Comparison of ENCODE assay signal across 8 mouse cellular contexts in the genomic region with DNA sequence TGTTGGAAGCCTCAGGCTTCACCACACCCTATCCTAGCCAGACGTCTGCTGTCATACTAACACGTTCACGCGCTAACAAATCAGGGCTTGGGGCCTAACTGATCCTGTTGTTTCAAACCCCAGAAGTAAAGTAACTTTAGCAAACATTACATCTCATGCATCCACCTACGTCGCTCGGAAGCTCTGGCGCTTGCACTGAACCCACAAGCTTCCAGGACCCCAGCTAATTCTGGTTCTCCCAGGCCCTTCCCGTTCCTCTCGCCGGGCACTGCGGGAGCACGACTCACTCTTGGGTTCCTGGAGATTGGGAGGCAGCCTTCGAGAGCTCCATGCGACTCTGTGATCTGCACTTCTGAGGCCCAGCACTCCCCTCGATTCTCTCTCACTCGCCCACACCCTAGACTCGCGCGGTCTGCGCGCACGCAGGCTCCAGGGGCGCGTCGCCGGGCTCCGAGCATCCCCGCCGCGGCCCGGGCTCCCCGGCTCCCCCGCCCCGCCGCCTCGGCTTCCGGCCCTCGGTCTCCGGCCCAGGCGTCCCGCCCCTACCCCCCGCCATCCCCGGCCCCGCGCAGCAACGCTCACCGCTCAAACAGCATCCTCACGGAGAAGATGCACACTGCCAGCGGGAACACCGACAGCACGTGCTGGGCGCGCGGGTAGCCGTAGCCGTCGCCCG. TPM values are rescaled to one million over a fixed set of nuclear protein-coding genes. Genes with fewer than 3 reads are reported as not detected.
DNase-seq lines count a peak whose midpoint lies in the region; ATAC-seq lines count a peak whose summit lies in the region.

No protein-coding gene starts in this region.

- peak overlapping the region; percentile 60 for H3K4me2 ChIP-seq in neural tube, embryonic 11.5 days (ENCODE audit: low read depth)
- peak overlapping the region; percentile 73 for H3K4me2 ChIP-seq in heart, embryonic 16.5 days (ENCODE audit: low read depth, low read length)
- H3K4me2 ChIP-seq in midbrain, embryonic 16.5 days (ENCODE audit: low read length) = peak overlapping the region; percentile 90

- H3K4me1 ChIP-seq in neural tube, embryonic 11.5 days (ENCODE audit: control insufficient read depth, insufficient read depth, low read length) = peaks cover 5% of the 10 kb centered on the region
- peaks cover 30% of the 10 kb centered on the region for H3K4me1 ChIP-seq in embryonic facial prominence, embryonic 10.5 days
- H3K4me1 ChIP-seq in heart, embryonic 16.5 days (ENCODE audit: control insufficient read depth, insufficient read depth, low read length) = 0 out of 2 replicates have a peak, but pooled peaks cover 4% of the 10 kb centered on the region
- peaks cover 32% of the 10 kb centered on the region for H3K4me1 ChIP-seq in limb, embryonic 10.5 days
- H3K4me1 ChIP-seq in midbrain, embryonic 16.5 days (ENCODE audit: control insufficient read depth, insufficient read depth, low read length) = peaks cover 16% of the 10 kb centered on the region

- H3K27me3 ChIP-seq in neural tube, embryonic 11.5 days (ENCODE audit: control insufficient read depth, insufficient read depth, low read length) = no peaks in the 10 kb centered on the region
- no peaks in the 10 kb centered on the region for H3K27me3 ChIP-seq in embryonic facial prominence, embryonic 10.5 days (replicated peaks; ENCODE audit: low read depth, poor library complexity, severe bottlenecking)
- H3K27me3 ChIP-seq in heart, embryonic 16.5 days (ENCODE audit: control insufficient read depth, insufficient read depth, low read length) = no peaks in the 10 kb centered on the region
- no peaks in the 10 kb centered on the region for H3K27me3 ChIP-seq in limb, embryonic 10.5 days (ENCODE audit: low read depth, poor library complexity, severe bottlenecking)
- H3K27me3 ChIP-seq in midbrain, embryonic 16.5 days (ENCODE audit: control insufficient read depth, insufficient read depth, low read depth, low read length) = no peaks in the 10 kb centered on the region

- H3K4me3 ChIP-seq in neural tube, embryonic 11.5 days (ENCODE audit: low read depth, low read length) = peak overlapping the region; percentile 72
- H3K4me3 ChIP-seq in embryonic facial prominence, embryonic 10.5 days = peak overlapping the region; percentile 93
- H3K4me3 ChIP-seq in heart, embryonic 16.5 days (ENCODE audit: low read length) = peak overlapping the region; percentile 69
- H3K4me3 ChIP-seq in limb, embryonic 10.5 days = peak overlapping the region; percentile 98
- peak overlapping the region; percentile 88 for H3K4me3 ChIP-seq in midbrain, embryonic 16.5 days (ENCODE audit: low read depth, low read length)

- WGBS in neural tube, embryonic 11.5 days = under 1% methylated on average over 49 of the region's 59 CpGs
- WGBS in embryonic facial prominence, embryonic 10.5 days = under 1% methylated on average over 59 of the region's 59 CpGs
- under 1% methylated on average over 59 of the region's 59 CpGs for WGBS in heart, embryonic 16.5 days
- WGBS in limb, embryonic 10.5 days = under 1% methylated on average over 57 of the region's 59 CpGs
- under 1% methylated on average over 57 of the region's 59 CpGs for WGBS in midbrain, embryonic 16.5 days

- H3K27ac ChIP-seq in neural tube, embryonic 11.5 days (ENCODE audit: low read depth, low read length) = peak overlapping the region; percentile 86
- H3K27ac ChIP-seq in embryonic facial prominence, embryonic 10.5 days (replicated peaks) = peak overlapping the region; percentile 97
- peak overlapping the region; percentile 80 for H3K27ac ChIP-seq in heart, embryonic 16.5 days (ENCODE audit: low read length)
- peak overlapping the region; percentile 98 for H3K27ac ChIP-seq in limb, embryonic 10.5 days
- H3K27ac ChIP-seq in midbrain, embryonic 16.5 days (ENCODE audit: low read length) = peak overlapping the region; percentile 94

- no peaks in the 10 kb centered on the region for H3K36me3 ChIP-seq in neural tube, embryonic 11.5 days (ENCODE audit: control insufficient read depth, insufficient read depth, low read length)
- H3K36me3 ChIP-seq in embryonic facial prominence, embryonic 10.5 days (replicated peaks) = peaks cover 2% of the 10 kb centered on the region
- H3K36me3 ChIP-seq in heart, embryonic 16.5 days (ENCODE audit: control insufficient read depth, insufficient read depth) = no peaks in the 10 kb centered on the region
- 0 out of 2 replicates have a peak, but pooled peaks cover 3% of the 10 kb centered on the region for H3K36me3 ChIP-seq in limb, embryonic 10.5 days
- no peaks in the 10 kb centered on the region; the same call in 1 of the 2 replicates for H3K36me3 ChIP-seq in midbrain, embryonic 16.5 days (ENCODE audit: control insufficient read depth, insufficient read depth, low read length)

- DNase-seq in neural tube, embryonic 11.5 days (ENCODE audit: low spot score) = no peak
- DNase-seq in neural tube, embryonic 10.5 days (ENCODE audit: extremely low spot score, low spot score) = no peak
- peak; percentile 65 for DNase-seq in NIH3T3 (ENCODE audit: low read depth)
- DNase-seq in embryonic facial prominence, embryonic 10.5 days (ENCODE audit: low spot score) = no peak
- no peak for DNase-seq in limb, embryonic 10.5 days (ENCODE audit: low spot score)

- no peaks in the 10 kb centered on the region for H3K9me3 ChIP-seq in neural tube, embryonic 11.5 days (ENCODE audit: control insufficient read depth, low read length)
- H3K9me3 ChIP-seq in embryonic facial prominence, embryonic 10.5 days = no peaks in the 10 kb centered on the region
- H3K9me3 ChIP-seq in heart, embryonic 16.5 days (replicated peaks; ENCODE audit: control insufficient read depth, low read length) = no peaks in the 10 kb centered on the region
- H3K9me3 ChIP-seq in limb, embryonic 10.5 days (replicated peaks) = no peaks in the 10 kb centered on the region
- no peaks in the 10 kb centered on the region for H3K9me3 ChIP-seq in midbrain, embryonic 16.5 days (replicated peaks; ENCODE audit: control insufficient read depth, low read length, poor library complexity, severe bottlenecking)

- peak overlapping the region; percentile 83 for H3K9ac ChIP-seq in neural tube, embryonic 11.5 days (ENCODE audit: low read length)
- peak overlapping the region; percentile 86 for H3K9ac ChIP-seq in heart, embryonic 16.5 days (ENCODE audit: low read length)
- H3K9ac ChIP-seq in midbrain, embryonic 16.5 days (ENCODE audit: low read depth, low read length) = peak overlapping the region; percentile 92

- ATAC-seq in neural tube, embryonic 11.5 days (ENCODE audit: insufficient read depth, low FRiP score, low TSS enrichment) = peak; percentile 70
- ATAC-seq in heart, embryonic 16.5 days (replicated peaks; ENCODE audit: extremely low read depth, insufficient read depth, low FRiP score) = peak; percentile 65
- peak; percentile 82 for ATAC-seq in midbrain, embryonic 16.5 days
- no peak for ATAC-seq in megakaryocyte-erythroid progenitor cell, adult 5-6 weeks (replicated peaks; ENCODE audit: low FRiP score, low TSS enrichment, poor library complexity, severe bottlenecking)

RNA-seq across cellular contexts. Expression of gene Cers5, which starts 0.9 kb away (rescaled TPM):
- 65.1 and 69.7 TPM in 2 replicates for polyA plus RNA-seq in neural tube, embryonic 11.5 days (2014; fragmentation: Nextera tagmentation; extraction: Ambion mirVana)
- 60.2 and 63.8 TPM in 2 replicates for polyA plus RNA-seq in embryonic facial prominence, embryonic 10.5 days (2016; fragmentation: Nextera tagmentation; extraction: Ambion mirVana)
- polyA plus RNA-seq in heart, embryonic 16.5 days (2015; fragmentation: Nextera tagmentation; extraction: Ambion mirVana) = 50.7 and 51.6 TPM in 2 replicates
- 68.2 and 75.6 TPM in 2 replicates for polyA plus RNA-seq in limb, embryonic 10.5 days (2016; fragmentation: Nextera tagmentation; extraction: Ambion mirVana)
- 79.7 and 83.8 TPM in 2 replicates for polyA plus RNA-seq in midbrain, embryonic 16.5 days (2015; fragmentation: Nextera tagmentation; extraction: Ambion mirVana)
- 2.4 and 7.2 TPM in 2 replicates for total RNA-seq in megakaryocyte-erythroid progenitor cell, adult 5-6 weeks (2014; fragmentation: Nextera tagmentation)
- 2.2 and 8.3 TPM in 2 replicates for total RNA-seq in megakaryocyte-erythroid progenitor cell, adult 5-6 weeks (2017)

RNA-seq across cellular contexts. Expression of gene Cox14, which starts 46.3 kb away (rescaled TPM):
- polyA plus RNA-seq in neural tube, embryonic 11.5 days (2014; fragmentation: Nextera tagmentation; extraction: Ambion mirVana) = 134 and 135 TPM in 2 replicates
- 129 and 131 TPM in 2 replicates for polyA plus RNA-seq in embryonic facial prominence, embryonic 10.5 days (2016; fragmentation: Nextera tagmentation; extraction: Ambion mirVana)
- polyA plus RNA-seq in heart, embryonic 16.5 days (2015; fragmentation: Nextera tagmentation; extraction: Ambion mirVana) = 217 and 241 TPM in 2 replicates
- polyA plus RNA-seq in limb, embryonic 10.5 days (2016; fragmentation: Nextera tagmentation; extraction: Ambion mirVana) = 113 and 127 TPM in 2 replicates
- polyA plus RNA-seq in midbrain, embryonic 16.5 days (2015; fragmentation: Nextera tagmentation; extraction: Ambion mirVana) = 142 and 164 TPM in 2 replicates
- total RNA-seq in megakaryocyte-erythroid progenitor cell, adult 5-6 weeks (2014; fragmentation: Nextera tagmentation) = 60.9 and 68.1 TPM in 2 replicates
- 17.2 and 30.4 TPM in 2 replicates for total RNA-seq in megakaryocyte-erythroid progenitor cell, adult 5-6 weeks (2017)

RNA-seq across cellular contexts. Expression of gene Gpd1, which starts 54.4 kb away (rescaled TPM):
- 0.32 and 0.33 TPM in 2 replicates for polyA plus RNA-seq in neural tube, embryonic 11.5 days (2014; fragmentation: Nextera tagmentation; extraction: Ambion mirVana)
- polyA plus RNA-seq in embryonic facial prominence, embryonic 10.5 days (2016; fragmentation: Nextera tagmentation; extraction: Ambion mirVana) = 0.42 and 0.55 TPM in 2 replicates
- polyA plus RNA-seq in heart, embryonic 16.5 days (2015; fragmentation: Nextera tagmentation; extraction: Ambion mirVana) = 2.4 and 2.7 TPM in 2 replicates
- 0.29 and 0.59 TPM in 2 replicates for polyA plus RNA-seq in limb, embryonic 10.5 days (2016; fragmentation: Nextera tagmentation; extraction: Ambion mirVana)
- 1.4 and 1.7 TPM in 2 replicates for polyA plus RNA-seq in midbrain, embryonic 16.5 days (2015; fragmentation: Nextera tagmentation; extraction: Ambion mirVana)
- 0.49 TPM in 1 of 2 replicates, not detected in the other for total RNA-seq in megakaryocyte-erythroid progenitor cell, adult 5-6 weeks (2014; fragmentation: Nextera tagmentation)
- total RNA-seq in megakaryocyte-erythroid progenitor cell, adult 5-6 weeks (2017) = 0.23 TPM in 1 of 2 replicates, not detected in the other
